Mouse (Mus musculus) left cerebral cortex, adult 9 months (tissue): ENCODE measurements around the gene Gm49396.

Source experiments
- DNase-seq, 2 experiments: peaks; one replicate each; pipeline ENCODE4 v3.0.0; 2022; ENCODE audit warnings: low spot score in 2 of 2

Gene Gm49396

GRCm38 (mm10) chr7:30610043-30610442 lies 46.9 kb downstream of the Gm49396 start:
- DNase-seq, result no peak

- no peak for DNase-seq
Measured at GRCm38 (mm10) chr7:30612654-30613402, 49.7 kb downstream of the Gm49396 start, which contains the start of gene Upk1a. Upk1a (minus strand) TSS chr7:30612847.

GRCm38 (mm10) chr7:30613529-30614112 lies 50.5 kb downstream of the Gm49396 start:
- DNase-seq, result peak in 1 of 2 experiments; percentile 55

GRCm38 (mm10) chr7:30614454-30614853 lies 51.3 kb downstream of the Gm49396 start:
- no peak for DNase-seq

GRCm38 (mm10) chr7:30615049-30615760 lies 52.1 kb downstream of the Gm49396 start:
- DNase-seq, result no peak
